ENCODE assay signal across 20 mouse cellular contexts in genomic region chr11:106458540-106458939, GRCm38 (mm10).
"Had no signal": no experiment of that assay in that cellular context is flagged by ENCODE, and none has a peak within 500 bp of the region (broad histone marks: within the 10 kb centered on the region; RNA-seq: fewer than 3 reads in every experiment).

No protein-coding gene starts in this region.

- H3K27me3 ChIP-seq: megakaryocyte, embryonic 14.5 days; midbrain, embryonic 12.5 days; neural tube, embryonic 13.5 days; neural tube, embryonic 15.5 days had no signal

- H3K4me3 ChIP-seq: megakaryocyte, embryonic 14.5 days; midbrain, embryonic 10.5 days; midbrain, embryonic 12.5 days; myocyte; neural tube, embryonic 13.5 days; neural tube, embryonic 15.5 days had no signal

- DNase-seq: lung, adult 18-20 months; lung, embryonic 14.5 days; lung, postnatal 10 days; lung, postnatal 4 days; midbrain, embryonic 14.5 days; retina, postnatal 1 day; right cerebral cortex, adult 18-20 months; right cerebral cortex, postnatal 25 days; right cerebral cortex, postnatal 4 days; spleen, adult 18-20 months; thymus, adult 2 months; thymus, postnatal 25 days; thymus, postnatal 4 days had no signal

- H3K9me3 ChIP-seq: megakaryocyte, embryonic 14.5 days; midbrain, embryonic 10.5 days; midbrain, embryonic 12.5 days; neural tube, embryonic 13.5 days; neural tube, embryonic 15.5 days had no signal

- H3K27ac ChIP-seq: midbrain, embryonic 10.5 days; midbrain, embryonic 12.5 days; neural tube, embryonic 13.5 days; neural tube, embryonic 15.5 days had no signal

- H3K4me1 ChIP-seq: midbrain, embryonic 12.5 days; neural tube, embryonic 13.5 days; neural tube, embryonic 15.5 days had no signal

- H3K9ac ChIP-seq: lung, embryonic 14.5 days; midbrain, embryonic 12.5 days; neural tube, embryonic 13.5 days; neural tube, embryonic 15.5 days had no signal

- H3K4me2 ChIP-seq: lung, embryonic 14.5 days; midbrain, embryonic 12.5 days; neural tube, embryonic 13.5 days; neural tube, embryonic 15.5 days had no signal

- H3K36me3 ChIP-seq: midbrain, embryonic 10.5 days; midbrain, embryonic 12.5 days; neural tube, embryonic 13.5 days had no signal

- ATAC-seq: midbrain, embryonic 16.5 days had no signal
